Mouse (Mus musculus) limb, embryonic 14.5 days (tissue): Measurements from ENCODE around the gene Chn2. TPM values are rescaled to one million over a fixed set of nuclear protein-coding genes. Genes with fewer than 3 reads are reported as not detected.

Source experiments
- ATAC-seq: fragments of 200-750 bp; cut with Nextera tagmentation; 2 replicates; pipeline ENCODE4 v1.8.0; 2017; ENCODE audit warnings: low read depth, moderate number of reproducible peaks, moderate TSS enrichment; ENCODE audit not compliant: low FRiP score
- DNase-seq: peaks from one replicate; pipeline ENCODE4 v3.0.0-alpha.2; 2015; ENCODE audit warnings: low spot score
- H3K27ac ChIP-seq: fragments of 300-500 bp; sonication (generic); replicated peaks from 2 replicates; pipeline ENCODE4 v1.5.1; 2014; ENCODE audit warnings: low read depth, mild to moderate bottlenecking, low read length, moderate library complexity, mixed read lengths
- H3K27me3 ChIP-seq: fragments of 300-500 bp; sonication (generic); 2 replicates; pipeline ENCODE4 v1.6.1; 2014; ENCODE audit warnings: low read length, mixed read lengths; ENCODE audit not compliant: control insufficient read depth, insufficient read depth
- H3K36me3 ChIP-seq: fragments of 300-500 bp; sonication (generic); 2 replicates; pipeline ENCODE4 v1.6.1; 2014; ENCODE audit warnings: mild to moderate bottlenecking, low read length, moderate library complexity, mixed read lengths; ENCODE audit not compliant: control insufficient read depth, insufficient read depth
- H3K4me1 ChIP-seq: fragments of 300-500 bp; sonication (generic); 2 replicates; pipeline ENCODE4 v1.6.1; 2014; ENCODE audit warnings: antibody characterized with exemption, low read length, mixed read lengths; ENCODE audit not compliant: control insufficient read depth, insufficient read depth
- H3K4me2 ChIP-seq: fragments of 300-500 bp; sonication (generic); replicated peaks from 2 replicates; pipeline ENCODE4 v1.6.1; 2014; ENCODE audit warnings: low read depth, mild to moderate bottlenecking, low read length, moderate library complexity; ENCODE audit not compliant: severe bottlenecking
- H3K4me3 ChIP-seq: fragments of 300-500 bp; sonication (generic); replicated peaks from 2 replicates; pipeline ENCODE4 v1.5.1; 2014; ENCODE audit warnings: low read length
- H3K9ac ChIP-seq: fragments of 300-500 bp; sonication (generic); 2 replicates; pipeline ENCODE4 v1.6.1; 2014; ENCODE audit warnings: mild to moderate bottlenecking, low read depth, low read length, moderate library complexity; ENCODE audit not compliant: severe bottlenecking
- H3K9me3 ChIP-seq: fragments of 300-500 bp; sonication (generic); 2 replicates; pipeline ENCODE4 v1.6.1; 2016; ENCODE audit warnings: low read length; ENCODE audit not compliant: control insufficient read depth
- POLR2A ChIP-seq: fragments of 200-500 bp; IDR thresholded peaks from 2 replicates; pipeline ENCODE4 v1.8.0; 2012; ENCODE audit warnings: inconsistent platforms, mild to moderate bottlenecking, moderate library complexity, borderline replicate concordance; ENCODE audit not compliant: insufficient read depth, insufficient read length; ENCODE audit errors: extremely low read depth
- WGBS: fragments of 180-500 bp; shearing (Covaris S2); extraction: QIAGEN DNeasy Blood & Tissue Kit; methylation state at CpG from one replicate; pipeline ENCODE4 v1.1.7; 2014; 5-methylcytosine and 5-hydroxymethylcytosine counted together
- polyA plus RNA-seq, 2 experiments: library from polyadenylated mRNA; depleted of rRNA in 1 of 2; stranded (reverse) in 1 of 2; unstranded in 1 of 2; fragments of >200 nt; fragmentation: Nextera tagmentation in 1 of 2; extraction: Ambion mirVana in 1 of 2; gene quantifications; 2 replicates each; pipeline versions ENCODE4 v1.2.1 to v1.2.3; 2012 to 2014

The Chn2 gene
- polyA plus RNA-seq, 2 experiments = 11.5 to 14.3 TPM

GRCm38 (mm10) chr6:54092920-54093319 is 53.6 kb downstream of the Chn2 start:
- WGBS = 48% methylated on average over 3 of the region's 3 CpGs
- no peak for DNase-seq
- ATAC-seq = no peak
- Histone ChIP-seq H3K4me3 (no peak overlapping the region), H3K4me1 (no peaks in the 10 kb centered on the region), H3K4me2 (no peak overlapping the region), H3K27ac (no peak overlapping the region), H3K27me3 (no peaks in the 10 kb centered on the region), H3K9me3 (no peaks in the 10 kb centered on the region), H3K36me3 (no peaks in the 10 kb centered on the region), H3K9ac (no peak overlapping the region)
- TF ChIP-seq POLR2A = no peak

- WGBS = 39% methylated on average over 6 of the region's 6 CpGs
- ATAC-seq (no peak), DNase-seq (no peak)
- TF ChIP-seq POLR2A = no peak
- no peaks in the 10 kb centered on the region for H3K36me3 ChIP-seq
- peaks cover 3% of the 10 kb centered on the region; the same call in 1 of the 2 replicates for H3K4me1 ChIP-seq
- no peak overlapping the region for H3K27ac ChIP-seq
- no peaks in the 10 kb centered on the region for H3K9me3 ChIP-seq
- no peak overlapping the region for H3K9ac ChIP-seq
- H3K27me3 ChIP-seq = no peaks in the 10 kb centered on the region
- no peak overlapping the region for H3K4me3 ChIP-seq
- no peak overlapping the region for H3K4me2 ChIP-seq
Observed at GRCm38 (mm10) chr6:54096147-54096761, 56.9 kb downstream of the Chn2 start.

- WGBS = 22% methylated on average over 7 of the region's 7 CpGs
- no peak overlapping the region for H3K4me2 ChIP-seq
- no peak for TF ChIP-seq POLR2A
Observed at GRCm38 (mm10) chr6:54096836-54097235, 57.5 kb downstream of the Chn2 start.

GRCm38 (mm10) chr6:54098339-54098738 is 59.0 kb downstream of the Chn2 start:
- H3K27me3 ChIP-seq = no peaks in the 10 kb centered on the region
- no peaks in the 10 kb centered on the region for H3K36me3 ChIP-seq
- H3K4me3 ChIP-seq = no peak overlapping the region
- no peak overlapping the region for H3K27ac ChIP-seq
- no peak for TF ChIP-seq POLR2A
- 88% methylated on average over 6 of the region's 6 CpGs for WGBS
- no peak overlapping the region for H3K9ac ChIP-seq
- H3K9me3 ChIP-seq = no peaks in the 10 kb centered on the region
- ATAC-seq = no peak
- no peak overlapping the region for H3K4me2 ChIP-seq
- no peak for DNase-seq
- H3K4me1 ChIP-seq = peaks cover 5% of the 10 kb centered on the region

More at GRCm38 (mm10) chr6:54096836-54097235, 57.5 kb downstream of the Chn2 start:
- no peak overlapping the region for H3K9ac ChIP-seq
- no peaks in the 10 kb centered on the region for H3K9me3 ChIP-seq
- no peak overlapping the region for H3K27ac ChIP-seq
- ATAC-seq = no peak
- H3K4me1 ChIP-seq = peaks cover 3% of the 10 kb centered on the region; the same call in 1 of the 2 replicates
- H3K36me3 ChIP-seq = no peaks in the 10 kb centered on the region
- H3K27me3 ChIP-seq = no peaks in the 10 kb centered on the region
- DNase-seq = no peak
- no peak overlapping the region for H3K4me3 ChIP-seq

- ATAC-seq = no peak
- Histone ChIP-seq H3K4me1 (peaks cover 5% of the 10 kb centered on the region), H3K27me3 (no peaks in the 10 kb centered on the region), H3K36me3 (no peaks in the 10 kb centered on the region), H3K9me3 (no peaks in the 10 kb centered on the region), H3K27ac (no peak overlapping the region), H3K4me3 (no peak overlapping the region), H3K4me2 (no peak overlapping the region), H3K9ac (no peak overlapping the region)
- DNase-seq = peak; percentile 42
- TF ChIP-seq POLR2A = no peak
- 41% methylated on average over 6 of the region's 6 CpGs for WGBS
Observed at GRCm38 (mm10) chr6:54099659-54100058, 60.3 kb downstream of the Chn2 start.
